Mouse (Mus musculus) E14TG2a.4 (cell line): ENCODE data around the gene Gm10198.

Source experiments
- CTCF ChIP-seq: conservative IDR thresholded peaks from 2 replicates; pipeline ENCODE4 v1.5.1; 2014; ENCODE audit warnings: low read length
- NANOG ChIP-seq: IDR thresholded peaks from 2 replicates; pipeline ENCODE4 v1.6.1; 2014; ENCODE audit warnings: borderline replicate concordance, low read length, mixed read lengths
- POU5F1 ChIP-seq: IDR thresholded peaks from 2 replicates; pipeline ENCODE4 v1.6.1; 2014; ENCODE audit warnings: low read length, borderline replicate concordance

- TF ChIP-seq CTCF (no peak), POU5F1 (no peak), NANOG (no peak)
These were observed 30.5 kb downstream of the Gm10198 start for GRCm38 (mm10) chr13:111623112-111623511.
